In genomic region chr9:91363814-91364126, GRCm38 (mm10) we compare ENCODE assay signal across 10 mouse cellular contexts. TPM values are rescaled to one million over a fixed set of nuclear protein-coding genes. Genes with fewer than 3 reads are reported as not detected.
DNase-seq lines count a peak whose midpoint lies in the region; ATAC-seq and TF ChIP-seq lines count a peak whose summit lies in the region.
"Had no signal": no experiment of that assay in that cellular context is flagged by ENCODE, and none has a peak within 500 bp of the region (broad histone marks: within the 10 kb centered on the region; RNA-seq: fewer than 3 reads in every experiment).

No protein-coding gene starts in this region.

- H3ac ChIP-seq in myocyte (ENCODE audit: control insufficient read depth, insufficient read length) = peak overlapping the region; percentile 93

- no peak for TF ChIP-seq POLR2A in myocyte (IDR thresholded peaks at IDR 0.05; ENCODE audit: insufficient read length, low read depth)

- no peak for TF ChIP-seq CTCF in lung, postnatal 0 days (IDR thresholded peaks at IDR 0.05)

- ATAC-seq in embryonic facial prominence, embryonic 14.5 days (ENCODE audit: low read depth) = no peak
- ATAC-seq in hindbrain, embryonic 15.5 days (ENCODE audit: low FRiP score, low read depth) = no peak
- ATAC-seq in CD4-positive, CD25-positive, alpha-beta regulatory T cell, adult 4 months = no peak
- no peak for ATAC-seq in lung, postnatal 0 days

- intact Hi-C loops in heart, postnatal 36 days (cut with DNase I) = no loop called here

- H3K4me2 ChIP-seq in embryonic facial prominence, embryonic 14.5 days (ENCODE audit: low read depth, low read length) = peak overlapping the region; percentile 52; the same call in 1 of the 2 replicates
- H3K4me2 ChIP-seq in hindbrain, embryonic 15.5 days = peak overlapping the region; percentile 51
- peak overlapping the region; percentile 70 for H3K4me2 ChIP-seq in myocyte (ENCODE audit: low read depth)
- H3K4me2 ChIP-seq in lung, postnatal 0 days (replicated peaks; ENCODE audit: low read depth, low read length) = no peak overlapping the region

- 1% methylated on average over 7 of the region's 7 CpGs for WGBS in heart, embryonic 10.5 days
- 5% methylated on average over 7 of the region's 7 CpGs for WGBS in embryonic facial prominence, embryonic 14.5 days
- WGBS in hindbrain, embryonic 15.5 days = 4% methylated on average over 7 of the region's 7 CpGs
- WGBS in lung, postnatal 0 days = 5% methylated on average over 7 of the region's 7 CpGs

- H3K79me2 ChIP-seq in myocyte (ENCODE audit: control insufficient read depth, insufficient read depth) = peaks cover 16% of the 10 kb centered on the region

- no peaks in the 10 kb centered on the region for H3K9me3 ChIP-seq in heart, embryonic 10.5 days
- no peaks in the 10 kb centered on the region for H3K9me3 ChIP-seq in embryonic facial prominence, embryonic 14.5 days (ENCODE audit: control insufficient read depth, low read length)
- H3K9me3 ChIP-seq in hindbrain, embryonic 15.5 days = no peaks in the 10 kb centered on the region
- H3K9me3 ChIP-seq in lung, postnatal 0 days (ENCODE audit: low read length) = no peaks in the 10 kb centered on the region

- H3K9ac ChIP-seq in embryonic facial prominence, embryonic 14.5 days (ENCODE audit: low read depth, low read length) = peak overlapping the region; percentile 57; the same call in 1 of the 2 replicates
- H3K9ac ChIP-seq in hindbrain, embryonic 15.5 days = peak overlapping the region; percentile 69
- no peak overlapping the region for H3K9ac ChIP-seq in lung, postnatal 0 days (replicated peaks; ENCODE audit: low read depth)

- H3K27me3 ChIP-seq in heart, embryonic 10.5 days (ENCODE audit: insufficient read depth, poor library complexity, severe bottlenecking) = peaks cover 96% of the 10 kb centered on the region
- peaks cover 94% of the 10 kb centered on the region for H3K27me3 ChIP-seq in embryonic facial prominence, embryonic 14.5 days (replicated peaks; ENCODE audit: control insufficient read depth, insufficient read depth, low read length)
- peaks cover 18% of the 10 kb centered on the region for H3K27me3 ChIP-seq in hindbrain, embryonic 15.5 days
- no peaks in the 10 kb centered on the region for H3K27me3 ChIP-seq in myocyte (ENCODE audit: control insufficient read depth, insufficient read depth, insufficient read length)
- H3K27me3 ChIP-seq in lung, postnatal 0 days (replicated peaks; ENCODE audit: insufficient read depth, low read length) = peaks cover 82% of the 10 kb centered on the region

- H3K36me3 ChIP-seq in heart, embryonic 10.5 days = no peaks in the 10 kb centered on the region
- H3K36me3 ChIP-seq in embryonic facial prominence, embryonic 14.5 days (ENCODE audit: control insufficient read depth, insufficient read depth, low read length) = no peaks in the 10 kb centered on the region
- no peaks in the 10 kb centered on the region for H3K36me3 ChIP-seq in hindbrain, embryonic 15.5 days
- no peaks in the 10 kb centered on the region for H3K36me3 ChIP-seq in myocyte (ENCODE audit: control insufficient read depth, insufficient read depth)
- H3K36me3 ChIP-seq in lung, postnatal 0 days (ENCODE audit: insufficient read depth, low read length) = no peaks in the 10 kb centered on the region

- H3K27ac ChIP-seq in heart, embryonic 10.5 days = no peak overlapping the region
- peak overlapping the region; percentile 48; the same call in 1 of the 2 replicates for H3K27ac ChIP-seq in embryonic facial prominence, embryonic 14.5 days (replicated peaks; ENCODE audit: low read depth, low read length)
- H3K27ac ChIP-seq in hindbrain, embryonic 15.5 days (replicated peaks) = peak overlapping the region; percentile 96
- no peak overlapping the region for H3K27ac ChIP-seq in lung, postnatal 0 days (ENCODE audit: low read length)

- H3K4me3 ChIP-seq in heart, embryonic 10.5 days = no peak overlapping the region
- peak overlapping the region; percentile 39; the same call in 1 of the 2 replicates for H3K4me3 ChIP-seq in embryonic facial prominence, embryonic 14.5 days (ENCODE audit: low read depth, low read length)
- peak overlapping the region; percentile 53 for H3K4me3 ChIP-seq in hindbrain, embryonic 15.5 days
- peak overlapping the region; percentile 51 for H3K4me3 ChIP-seq in myocyte
- H3K4me3 ChIP-seq in lung, postnatal 0 days (ENCODE audit: low read depth, low read length) = no peak overlapping the region

- no peak for TF ChIP-seq EP300 in lung, postnatal 0 days (IDR thresholded peaks at IDR 0.05)

- peak; percentile 56 for DNase-seq in heart, embryonic 10.5 days (ENCODE audit: low spot score)
- DNase-seq in heart, postnatal 36 days = no peak
- no peak for DNase-seq in embryonic facial prominence, embryonic 14.5 days (ENCODE audit: low spot score)
- DNase-seq in adrenal gland, adult (ENCODE audit: inconsistent age in 2 of 2, low spot score in 1 of 2) = no peak
- no peak for DNase-seq in lung, postnatal 0 days (ENCODE audit: low spot score)
- DNase-seq: lung, postnatal 10 days had no signal

- H3K4me1 ChIP-seq in heart, embryonic 10.5 days = peaks cover 24% of the 10 kb centered on the region
- H3K4me1 ChIP-seq in embryonic facial prominence, embryonic 14.5 days (ENCODE audit: control insufficient read depth, insufficient read depth, low read length) = no peaks in the 10 kb centered on the region
- H3K4me1 ChIP-seq in hindbrain, embryonic 15.5 days (replicated peaks) = 0 out of 2 replicates have a peak, but pooled peaks cover 8% of the 10 kb centered on the region
- 0 out of 2 replicates have a peak, but pooled peaks cover 3% of the 10 kb centered on the region for H3K4me1 ChIP-seq in lung, postnatal 0 days (ENCODE audit: insufficient read depth, low read depth, low read length)

TF ChIP-seq in myocyte, 11 proteins besides CTCF, POLR2A, EP300 and RAD21:
- TF ChIP-seq E2F4 (IDR thresholded peaks at IDR 0.05; ENCODE audit: insufficient read depth) (no peak), POLR2AphosphoS2 (IDR thresholded peaks at IDR 0.05; ENCODE audit: insufficient read length, low read depth) (no peak), MYOD1 (IDR thresholded peaks at IDR 0.05; ENCODE audit: control insufficient read depth in 1 of 3, insufficient read length in 2 of 3, low read depth in 2 of 3) (no peak), SRF (IDR thresholded peaks at IDR 0.05; ENCODE audit: control insufficient read depth, insufficient read length, low read depth) (no peak), MAX (IDR thresholded peaks at IDR 0.05; ENCODE audit: low read depth) (no peak), CEBPB (IDR thresholded peaks at IDR 0.05; ENCODE audit: insufficient read depth, poor library complexity, severe bottlenecking) (no peak), REST (IDR thresholded peaks at IDR 0.05; ENCODE audit: insufficient read depth, insufficient read length) (no peak)

RNA-seq across cellular contexts. Expression of gene Zic4, which starts 1.6 kb away (rescaled TPM):
- 0.13 TPM in 1 of 2 replicates, not detected in the other for polyA plus RNA-seq in heart, embryonic 10.5 days (2016; fragmentation: Nextera tagmentation; extraction: Ambion mirVana)
- total RNA-seq in heart, postnatal 36 days (2021) = not detected
- 7.6 and 9.7 TPM in 2 replicates for polyA plus RNA-seq in embryonic facial prominence, embryonic 14.5 days (2014; fragmentation: Nextera tagmentation; extraction: Ambion mirVana)
- polyA plus RNA-seq in hindbrain, embryonic 15.5 days (2015; fragmentation: Nextera tagmentation; extraction: Ambion mirVana) = 52.6 and 61.6 TPM in 2 replicates
- polyA plus RNA-seq in myocyte (2012; fragmentation: generic; extraction: Trizol) = 1.3 TPM
- polyA plus RNA-seq in CD4-positive, CD25-positive, alpha-beta regulatory T cell, adult 4 months (2017; shearing (Covaris generic)) = under 1 TPM in 1 of 2 experiments, not detected in 1; 0.24 TPM
- polyA plus RNA-seq in lung, postnatal 0 days (2015; fragmentation: Nextera tagmentation; extraction: Ambion mirVana) = not detected in 2 replicates
- total RNA-seq: gastrocnemius, postnatal 25 days had no signal

RNA-seq across cellular contexts. Expression of gene Zic1, which starts 1.8 kb away (rescaled TPM):
- not detected in 2 replicates for polyA plus RNA-seq in heart, embryonic 10.5 days (2016; fragmentation: Nextera tagmentation; extraction: Ambion mirVana)
- total RNA-seq in heart, postnatal 36 days (2021) = under 1 TPM in 1 of 2 experiments, not detected in 1; 0.61 TPM
- polyA plus RNA-seq in embryonic facial prominence, embryonic 14.5 days (2014; fragmentation: Nextera tagmentation; extraction: Ambion mirVana) = 2.7 and 2.8 TPM in 2 replicates
- 13.5 and 14.8 TPM in 2 replicates for polyA plus RNA-seq in hindbrain, embryonic 15.5 days (2015; fragmentation: Nextera tagmentation; extraction: Ambion mirVana)
- polyA plus RNA-seq in myocyte (2012; fragmentation: generic; extraction: Trizol) = 5.4 TPM
- polyA plus RNA-seq in CD4-positive, CD25-positive, alpha-beta regulatory T cell, adult 4 months (2017; shearing (Covaris generic)) = not detected
- not detected in 2 replicates for polyA plus RNA-seq in lung, postnatal 0 days (2015; fragmentation: Nextera tagmentation; extraction: Ambion mirVana)

Comparison
In these comparisons a context has a peak if more than half of its experiments do, and no peak if none do; other contexts are left out.
1. H3K27ac ChIP-seq: peak in embryonic facial prominence, embryonic 14.5 days (single experiment) and hindbrain, embryonic 15.5 days (single experiment); none in heart, embryonic 10.5 days (single experiment) and lung, postnatal 0 days (single experiment).
2. H3K4me3 ChIP-seq: peak in embryonic facial prominence, embryonic 14.5 days (single experiment), hindbrain, embryonic 15.5 days (single experiment) and myocyte (single experiment); none in heart, embryonic 10.5 days (single experiment) and lung, postnatal 0 days (single experiment).